Mouse (Mus musculus) left cerebral cortex, postnatal 4 days (tissue): ENCODE measurements around the gene Trim67. TPM values are rescaled to one million over a fixed set of nuclear protein-coding genes. Genes with fewer than 3 reads are reported as not detected.
A peak's percentile ranks its signal among the peaks of the same experiment; 100 is the strongest.

Experiments
- DNase-seq: peaks from one replicate; pipeline ENCODE4 v3.0.0-alpha.2; 2022
- intact Hi-C: fragments of 180-260 bp; cut with DNase I; formaldehyde crosslinking; loops from one replicate; pipeline ENCODE4 v1.15.1; 2025
- total RNA-seq, 2 experiments: library from RNA; stranded (reverse); gene quantifications; 2 replicates each; pipeline ENCODE4 v1.2.3; 2021

Trim67 gene
- total RNA-seq, 2 experiments from 2014 or later = 251 to 271 TPM

GRCm38 (mm10) chr8:124793661-124794485, 981 bp downstream of the Trim67 start:
- intact Hi-C loops = no loop called here
- DNase-seq = peak; percentile 54

GRCm38 (mm10) chr8:124794486-124794780, 1.5 kb downstream of the Trim67 start:
- intact Hi-C loops = no loop called here

GRCm38 (mm10) chr8:124795781-124796488, 3.0 kb downstream of the Trim67 start:
- no peak for DNase-seq
- intact Hi-C loops = no loop called here

More at GRCm38 (mm10) chr8:124794486-124794780, 1.5 kb downstream of the Trim67 start:
- DNase-seq = peak; percentile 86

GRCm38 (mm10) chr8:124800542-124800941, 7.7 kb downstream of the Trim67 start:
- intact Hi-C loops = no loop called here
- DNase-seq = no peak

GRCm38 (mm10) chr8:124803824-124804702, 11.2 kb downstream of the Trim67 start:
- intact Hi-C loops = no loop called here
- no peak for DNase-seq

- intact Hi-C loops = no loop called here
- no peak for DNase-seq
Observed at GRCm38 (mm10) chr8:124805990-124806389, 13.1 kb downstream of the Trim67 start.

GRCm38 (mm10) chr8:124809419-124809818, 16.5 kb downstream of the Trim67 start:
- intact Hi-C loops = no loop called here
- DNase-seq = no peak

- intact Hi-C loops = no loop called here
Observed at GRCm38 (mm10) chr8:124810056-124810610, 17.2 kb downstream of the Trim67 start.

GRCm38 (mm10) chr8:124810689-124811394, 17.9 kb downstream of the Trim67 start:
- DNase-seq = no peak
- intact Hi-C loops = no loop called here

More at GRCm38 (mm10) chr8:124810056-124810610, 17.2 kb downstream of the Trim67 start:
- DNase-seq = no peak

- intact Hi-C loops = no loop called here
- no peak for DNase-seq
Observed at GRCm38 (mm10) chr8:124813326-124813725, 20.4 kb downstream of the Trim67 start.

GRCm38 (mm10) chr8:124815870-124816269, 23.0 kb downstream of the Trim67 start:
- intact Hi-C loops = no loop called here

GRCm38 (mm10) chr8:124816866-124817265, 24.0 kb downstream of the Trim67 start:
- intact Hi-C loops = no loop called here
- DNase-seq = no peak

More at GRCm38 (mm10) chr8:124815870-124816269, 23.0 kb downstream of the Trim67 start:
- no peak for DNase-seq

GRCm38 (mm10) chr8:124817361-124817760, 24.5 kb downstream of the Trim67 start:
- intact Hi-C loops = no loop called here
- DNase-seq = no peak

- intact Hi-C loops = no loop called here
- DNase-seq = no peak
Observed at GRCm38 (mm10) chr8:124819612-124820115, 26.8 kb downstream of the Trim67 start.

GRCm38 (mm10) chr8:124820125-124820524, 27.2 kb downstream of the Trim67 start:
- no peak for DNase-seq
- intact Hi-C loops = no loop called here

- DNase-seq = no peak
- intact Hi-C loops = no loop called here
Observed at GRCm38 (mm10) chr8:124823497-124823896, 30.6 kb downstream of the Trim67 start.

GRCm38 (mm10) chr8:124826658-124827057, 33.8 kb downstream of the Trim67 start:
- no peak for DNase-seq
- intact Hi-C loops = no loop called here

GRCm38 (mm10) chr8:124827387-124827786, 34.5 kb downstream of the Trim67 start:
- intact Hi-C loops = no loop called here
- DNase-seq = peak; percentile 59

- peak; percentile 39 for DNase-seq
- intact Hi-C loops = no loop called here
Observed at GRCm38 (mm10) chr8:124828561-124829240, 35.8 kb downstream of the Trim67 start.
